Mouse (Mus musculus) inflammation-experienced regulatory T-cells (primary cell): ENCODE results near the gene Izumo1. TPM values are rescaled to one million over a fixed set of nuclear protein-coding genes. Genes with fewer than 3 reads are reported as not detected.

ENCODE experiments used
- polyA plus RNA-seq, 2 experiments: library from polyadenylated mRNA; unstranded; fragments of 100-300 nt; shearing (Covaris generic); gene quantifications; one replicate each; pipeline ENCODE4 v1.2.1; 2017

Gene Izumo1
- polyA plus RNA-seq: under 1 TPM; 0.47 to 0.92 TPM

GRCm38 (mm10) chr7:45621443-45621842, at the start of gene Izumo1:
Izumo1 (plus strand) TSS chr7:45621811.

GRCm38 (mm10) chr7:45617042-45617695, 4.4 kb upstream of the Izumo1 start, which contains the start of gene Fut1:
Fut1 (plus strand) TSS chr7:45617289.

GRCm38 (mm10) chr7:45627261-45627660, 5.7 kb downstream of the Izumo1 start, which contains the start of gene Rasip1:
Rasip1 (plus strand) TSS chr7:45627488.

GRCm38 (mm10) chr7:45639561-45640027, 18.0 kb downstream of the Izumo1 start, which contains the start of gene Mamstr:
Mamstr (plus strand) TSS chr7:45639977.

DNA sequence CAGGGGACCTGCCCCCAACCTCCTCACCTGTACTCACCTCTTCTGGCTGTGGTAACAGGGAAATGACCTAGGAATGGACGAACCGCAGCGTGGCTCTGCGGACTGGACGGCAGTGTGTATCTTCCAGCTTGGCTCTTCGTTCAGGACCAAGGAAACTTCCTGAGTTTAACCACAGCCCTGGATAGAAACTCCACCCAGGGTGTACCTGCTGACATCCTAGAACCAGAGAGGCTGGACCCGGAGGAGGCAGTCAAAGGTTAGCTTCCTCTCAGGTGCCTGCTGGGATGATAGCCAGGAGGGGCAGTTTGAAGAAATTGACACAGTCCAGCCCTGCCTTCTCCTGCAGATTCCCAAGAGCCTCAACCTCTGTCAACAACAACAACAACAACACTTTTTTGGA, 44.5 kb downstream of the Izumo1 start, which contains the start of gene Fut2:
Gene Fut2 (minus strand): TSS at position 234 of the 400 bp plus-strand sequence.

Other genes with a start within 250 kb of the Izumo1 start
- 100 to 1,000 TPM; 192 to 196 TPM for gene Snrnp70, start 226.1 kb upstream of the Izumo1 start, polyA plus RNA-seq
- gene Kcna7, start 216.2 kb upstream of the Izumo1 start, polyA plus RNA-seq: under 1 TPM in 1 of 2 experiments, not detected in 1; 0.17 TPM
- gene Ntf5, start 208.1 kb upstream of the Izumo1 start, polyA plus RNA-seq: under 1 TPM; 0.71 to 0.96 TPM
- not detected for gene Lhb, start 201.0 kb upstream of the Izumo1 start, polyA plus RNA-seq
- 10 to 100 TPM; 14.1 to 14.9 TPM for gene Gys1, start 187.0 kb upstream of the Izumo1 start, polyA plus RNA-seq
- 10 to 100 TPM; 62.1 to 62.7 TPM for gene Ruvbl2, start 183.7 kb upstream of the Izumo1 start, polyA plus RNA-seq
- 1,000 to 10,000 TPM; 1,804 to 2,248 TPM for gene Ftl1, start 161.9 kb upstream of the Izumo1 start, polyA plus RNA-seq
- 100 to 1,000 TPM; 267 to 295 TPM for gene Bax, start 154.9 kb upstream of the Izumo1 start, polyA plus RNA-seq
- 1 to 10 TPM; 2.5 to 5.9 TPM for gene Tulp2, start 139.9 kb upstream of the Izumo1 start, polyA plus RNA-seq
- not detected for gene Gm45808, start 135.0 kb upstream of the Izumo1 start, polyA plus RNA-seq
- under 1 TPM; 0.60 to 0.68 TPM for gene Dhdh, start 133.0 kb upstream of the Izumo1 start, polyA plus RNA-seq
- gene Nucb1, start 111.4 kb upstream of the Izumo1 start, polyA plus RNA-seq: 100 to 1,000 TPM; 266 to 278 TPM
- 100 to 1,000 TPM in 1 of 2 experiments, 10 to 100 TPM in 1; 90.4 to 153 TPM for gene Ppp1r15a, start 95.5 kb upstream of the Izumo1 start, polyA plus RNA-seq
- 1 to 10 TPM; 1.5 to 3.4 TPM for gene Plekha4, start 95.5 kb upstream of the Izumo1 start, polyA plus RNA-seq
- gene Hsd17b14, start 66.9 kb upstream of the Izumo1 start, polyA plus RNA-seq: 1 to 10 TPM; 1.4 to 1.9 TPM
- gene Bcat2, start 51.7 kb upstream of the Izumo1 start, polyA plus RNA-seq: 10 to 100 TPM; 59.6 to 75.4 TPM
- under 1 TPM in 1 of 2 experiments, not detected in 1; 0.50 TPM for gene Fgf21, start 6.3 kb upstream of the Izumo1 start, polyA plus RNA-seq
- 1 to 10 TPM in 1 of 2 experiments, under 1 TPM in 1; 0.25 to 1.6 TPM for gene Fut1, start 4.5 kb upstream of the Izumo1 start, polyA plus RNA-seq
- gene Rasip1, start 5.7 kb downstream of the Izumo1 start, polyA plus RNA-seq: 1 to 10 TPM in 1 of 2 experiments, under 1 TPM in 1; 0.67 to 3.4 TPM
- 1 to 10 TPM; 1.2 to 1.5 TPM for gene Mamstr, start 18.2 kb downstream of the Izumo1 start, polyA plus RNA-seq
- 1 to 10 TPM in 1 of 2 experiments, under 1 TPM in 1; 0.65 to 2.5 TPM for gene Fut2, start 44.6 kb downstream of the Izumo1 start, polyA plus RNA-seq
- gene Ntn5, start 62.2 kb downstream of the Izumo1 start, polyA plus RNA-seq: under 1 TPM in 1 of 2 experiments, not detected in 1; 0.49 TPM
- gene Sec1, start 72.6 kb downstream of the Izumo1 start, polyA plus RNA-seq: not detected
- gene Car11, start 78.0 kb downstream of the Izumo1 start, polyA plus RNA-seq: 1 to 10 TPM; 6.1 to 9.2 TPM
- 10 to 100 TPM; 26.0 to 37.0 TPM for gene Dbp, start 83.3 kb downstream of the Izumo1 start, polyA plus RNA-seq
- 1,000 to 10,000 TPM; 1,327 to 1,518 TPM for gene Rpl18, start 93.6 kb downstream of the Izumo1 start, polyA plus RNA-seq
- gene Sphk2, start 96.2 kb downstream of the Izumo1 start, polyA plus RNA-seq: 10 to 100 TPM; 26.1 to 35.8 TPM
- gene Fam83e, start 99.4 kb downstream of the Izumo1 start, polyA plus RNA-seq: 1 to 10 TPM in 1 of 2 experiments, under 1 TPM in 1; 0.25 to 1.9 TPM
- not detected for gene Spaca4, start 104.0 kb downstream of the Izumo1 start, polyA plus RNA-seq
- gene Lmtk3, start 161.9 kb downstream of the Izumo1 start, polyA plus RNA-seq: under 1 TPM; 0.12 to 0.38 TPM
- gene Sult2b1, start 162.9 kb downstream of the Izumo1 start, polyA plus RNA-seq: 1 to 10 TPM; 4.4 to 6.7 TPM
- 10 to 100 TPM; 82.2 to 88.4 TPM for gene Cyth2, start 192.8 kb downstream of the Izumo1 start, polyA plus RNA-seq
- 1 to 10 TPM in 1 of 2 experiments, under 1 TPM in 1; 0.55 to 1.0 TPM for gene Kcnj14, start 203.0 kb downstream of the Izumo1 start, polyA plus RNA-seq
- 10 to 100 TPM; 35.7 to 36.3 TPM for gene Grwd1, start 209.1 kb downstream of the Izumo1 start, polyA plus RNA-seq